Mouse (Mus musculus) layer of hippocampus, postnatal 14 days (tissue): ENCODE measurements around the gene Cpvl. TPM values are rescaled to one million over a fixed set of nuclear protein-coding genes. Genes with fewer than 3 reads are reported as not detected.
A peak's percentile ranks its signal among the peaks of the same experiment; 100 is the strongest.

ENCODE experiments used
- DNase-seq, 2 experiments: peaks; one replicate each; pipeline ENCODE4 v3.0.0; 2021 to 2022; ENCODE audit warnings: low spot score in 2 of 2, mixed read lengths in 1 of 2
- long read RNA-seq, 2 experiments: library from polyadenylated mRNA; stranded (forward); transcript quantifications; one replicate each; pipeline ENCODE4 v2.0.0; 2021
- total RNA-seq, 2 experiments: library from RNA; stranded (reverse); gene quantifications; 2 replicates each; pipeline ENCODE4 v1.2.3; 2021

Gene Cpvl
- total RNA-seq: under 1 TPM in 1 of 2 experiments, not detected in 1; 0.30 TPM
- long read RNA-seq, experiment 1: 0 reads
- long read RNA-seq, experiment 2: 0 reads

DNA sequence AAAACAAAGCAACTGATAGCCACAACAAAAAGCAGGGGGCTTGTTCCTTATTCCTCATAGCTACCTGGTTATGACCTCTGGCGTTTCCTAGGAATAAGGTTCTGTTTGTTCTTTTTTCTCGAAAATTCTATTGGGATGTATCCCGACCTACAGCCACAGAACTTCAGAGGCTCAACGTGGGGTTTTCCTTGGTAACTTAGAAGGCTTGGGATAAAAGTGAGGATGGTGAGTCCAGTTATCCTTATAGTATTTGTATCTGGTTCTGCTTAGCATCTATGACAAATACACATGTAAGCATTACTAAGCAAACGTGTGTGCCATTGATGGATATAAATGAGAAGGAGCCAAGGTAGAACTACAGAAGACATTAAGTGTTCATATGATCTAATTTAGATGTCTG is at the start of gene Cpvl:
TSS of gene Cpvl (minus strand) at position 101 of the 400 bp plus-strand sequence.
- DNase-seq: no peak

DNA sequence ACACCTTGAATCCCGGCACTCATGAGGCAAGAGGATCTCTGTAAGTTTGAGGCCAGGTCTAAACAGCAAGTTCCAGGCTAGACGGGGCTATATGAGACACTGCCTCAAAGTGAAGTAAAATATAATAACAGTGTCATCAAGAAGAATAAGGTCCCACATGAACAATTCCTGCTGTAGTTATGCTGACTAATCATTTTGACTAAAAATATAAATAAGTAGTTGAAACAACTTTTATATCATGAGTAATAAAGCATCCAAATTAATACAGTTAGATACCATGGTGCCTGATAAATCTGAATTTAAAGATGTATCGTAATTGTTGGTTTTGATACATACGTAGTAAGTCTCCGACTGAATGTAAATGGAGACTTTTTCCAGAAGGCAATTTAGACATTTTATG is 45.4 kb upstream of the Cpvl start:
- DNase-seq: no peak

DNA sequence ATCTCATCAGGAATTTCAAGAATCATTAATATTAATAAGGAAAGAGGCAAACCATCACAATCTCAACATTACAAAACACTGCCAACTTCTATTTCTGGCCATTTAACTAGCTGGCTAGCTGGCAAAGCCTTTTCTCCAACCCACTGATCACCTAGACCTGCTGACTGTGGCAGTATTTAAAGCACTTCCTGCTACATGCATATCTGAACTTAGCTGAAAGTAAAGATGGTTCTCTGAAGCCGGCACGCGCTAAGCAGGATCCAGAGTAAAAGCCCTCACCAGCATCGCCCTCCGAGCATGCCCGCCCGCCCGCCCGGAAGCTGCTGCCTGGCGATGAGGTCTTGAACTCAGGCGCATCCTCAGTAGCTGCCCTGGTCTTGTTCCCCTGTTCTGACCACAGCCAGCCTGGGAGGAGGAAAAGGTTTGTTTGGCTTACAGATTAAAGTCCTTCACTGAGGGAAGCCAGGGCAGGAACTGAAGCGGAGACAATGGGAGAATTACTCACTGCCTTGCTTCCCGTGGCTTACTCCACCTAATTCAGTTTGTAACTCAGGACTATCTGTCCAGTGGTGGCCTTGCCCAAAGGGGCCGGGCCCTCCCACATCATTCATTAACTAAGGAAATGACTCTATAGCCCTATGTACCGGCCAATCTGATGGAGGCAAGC is 42.8 kb upstream of the Cpvl start:
- no peak for DNase-seq

DNA sequence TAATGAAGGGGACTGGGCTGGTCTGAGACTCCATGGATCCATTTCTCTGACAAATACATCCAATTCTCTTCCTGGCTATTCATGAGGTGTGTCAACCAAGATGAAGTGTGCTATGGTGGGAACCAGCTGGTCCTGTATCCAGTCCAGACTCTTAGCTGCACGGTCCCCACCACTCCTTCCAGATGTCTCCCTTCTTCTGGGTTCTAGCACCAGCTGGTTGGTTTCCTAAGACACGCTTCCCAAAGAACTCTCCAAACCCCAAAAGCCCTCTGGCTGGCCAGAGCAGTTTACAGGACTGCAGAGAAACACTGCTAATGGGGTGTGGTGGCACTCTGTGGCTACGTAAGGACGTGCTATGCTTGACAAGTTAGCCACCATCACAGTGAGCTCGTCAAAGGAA is 40.4 kb upstream of the Cpvl start:
- no peak for DNase-seq

DNA sequence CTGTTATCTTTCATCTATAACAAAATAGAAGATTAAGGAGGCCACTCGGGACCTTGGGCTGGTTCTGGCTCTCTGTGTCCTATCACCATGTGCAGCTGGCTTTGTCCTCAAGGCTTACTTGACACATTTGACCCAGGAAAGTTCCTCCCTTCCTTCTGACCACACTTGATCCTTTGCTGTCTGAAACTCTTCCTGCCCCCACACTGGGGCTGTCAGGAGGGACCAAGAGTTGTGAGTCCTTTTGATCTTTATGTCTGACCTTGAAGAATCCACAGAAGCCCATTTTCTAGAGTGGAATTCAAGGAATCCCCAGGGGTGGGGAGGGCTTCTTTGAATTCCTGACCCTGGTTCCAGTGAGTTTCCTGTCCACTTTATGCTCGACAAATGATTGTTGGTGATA is 39.6 kb upstream of the Cpvl start:
- no peak for DNase-seq

DNA sequence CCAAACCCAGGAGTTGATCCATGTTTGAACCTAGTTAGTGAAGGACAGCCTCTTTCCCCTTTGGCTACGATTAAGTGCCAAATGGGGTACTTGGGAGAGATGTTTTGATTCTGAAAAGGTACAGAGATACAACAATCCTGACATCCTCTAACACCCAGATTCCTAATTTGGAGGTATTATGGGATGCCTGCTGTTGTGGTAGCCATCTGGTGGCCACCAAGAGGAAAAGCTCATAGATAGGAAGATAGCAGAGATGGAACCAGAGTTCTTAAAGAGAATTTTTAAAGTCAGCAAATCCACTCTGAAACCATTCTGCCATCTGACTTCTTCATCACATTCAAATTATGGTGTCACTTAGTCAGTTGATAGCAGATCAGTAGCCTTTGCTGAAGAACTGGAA is 33.7 kb upstream of the Cpvl start:
- DNase-seq: no peak

DNA sequence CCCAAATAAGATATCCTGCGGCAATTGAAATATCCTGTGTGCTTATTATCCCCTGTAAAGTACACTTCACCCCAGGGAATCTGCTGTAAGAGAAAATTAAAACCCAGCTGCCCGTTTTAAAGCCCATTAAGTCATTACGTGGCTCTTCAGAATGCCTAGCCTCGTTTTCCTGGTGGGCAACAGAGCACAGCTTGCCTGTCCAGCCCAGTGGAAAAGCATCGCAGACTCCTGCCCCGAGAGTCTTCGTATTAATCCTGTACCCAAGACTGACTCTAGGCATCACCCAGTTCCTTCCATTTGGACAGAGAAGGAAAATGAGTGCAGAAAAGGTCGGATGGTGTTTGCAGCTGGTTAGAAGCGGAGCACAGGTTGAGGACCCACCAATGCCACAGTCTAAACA is 31.9 kb upstream of the Cpvl start:
- no peak for DNase-seq

DNA sequence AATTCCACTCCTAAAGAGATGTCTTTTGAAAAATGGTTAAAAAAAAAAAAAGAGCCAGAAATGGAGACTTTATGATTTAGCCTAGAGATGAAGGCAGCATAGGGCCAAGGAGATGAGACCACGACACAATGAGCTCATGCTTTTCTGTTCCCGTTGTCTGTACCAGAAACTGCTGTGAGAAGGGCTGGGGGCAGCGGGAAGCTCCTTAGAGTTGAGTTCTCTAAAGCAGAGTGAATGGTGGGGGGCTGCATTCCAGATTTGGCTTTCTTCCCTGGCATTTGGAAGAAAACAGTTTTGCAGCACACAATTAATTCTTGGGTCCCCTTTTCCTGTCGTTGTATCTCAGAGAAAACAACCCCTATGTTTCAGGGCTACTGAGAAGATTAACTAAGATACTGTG is 30.8 kb upstream of the Cpvl start:
- no peak for DNase-seq

DNA sequence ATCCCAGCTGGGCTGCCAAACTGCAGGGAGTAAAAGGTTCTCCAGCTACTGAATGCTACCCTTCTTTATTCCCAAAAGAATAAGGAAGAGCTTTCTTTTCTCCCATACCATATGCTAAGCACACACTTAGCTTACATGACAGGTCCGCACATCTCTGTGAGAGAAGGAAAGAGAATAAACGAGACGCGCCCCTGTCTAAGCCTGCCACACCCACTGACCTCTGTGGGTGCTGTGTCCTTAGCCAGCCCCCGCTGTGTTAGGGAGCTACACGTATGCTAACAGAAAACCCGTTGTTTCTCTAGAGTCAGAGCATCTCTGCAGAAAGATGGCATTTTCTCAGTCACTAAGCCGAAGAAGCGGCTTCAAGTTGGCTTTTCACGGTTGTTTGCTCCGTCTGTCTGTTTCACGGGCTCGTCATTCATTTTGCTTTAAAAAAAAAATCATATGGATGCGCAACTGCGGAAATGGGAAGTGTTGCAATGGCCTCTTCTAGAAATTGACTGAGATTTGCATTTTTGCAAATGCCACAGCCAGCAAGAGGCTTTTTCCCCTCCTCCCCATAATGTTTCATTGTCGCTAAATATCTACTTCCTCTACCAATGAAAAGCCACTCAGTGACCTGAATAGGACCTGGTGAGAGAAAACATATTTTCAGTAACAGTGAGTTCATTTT is 30.1 kb upstream of the Cpvl start:
- peak; percentile 8 to 21 for DNase-seq

DNA sequence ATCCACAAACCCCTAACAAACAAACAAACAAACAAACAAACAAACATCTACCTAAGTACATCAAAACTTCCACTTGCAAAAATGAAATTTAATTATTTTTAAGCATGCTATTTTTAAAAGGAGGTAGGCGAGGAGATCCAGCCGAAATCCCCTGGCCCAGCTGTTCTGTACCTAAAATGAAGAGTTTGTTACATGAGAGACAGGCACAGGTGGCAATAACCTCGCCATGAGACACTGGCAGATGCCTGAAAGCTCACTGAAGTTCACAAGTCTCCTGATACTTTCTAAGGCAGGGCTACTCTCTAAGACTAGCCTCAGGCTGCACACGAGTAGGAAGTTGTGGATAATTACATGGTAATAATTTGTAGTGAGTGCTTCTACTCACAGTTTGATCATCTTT is 26.8 kb upstream of the Cpvl start:
- no peak for DNase-seq

DNA sequence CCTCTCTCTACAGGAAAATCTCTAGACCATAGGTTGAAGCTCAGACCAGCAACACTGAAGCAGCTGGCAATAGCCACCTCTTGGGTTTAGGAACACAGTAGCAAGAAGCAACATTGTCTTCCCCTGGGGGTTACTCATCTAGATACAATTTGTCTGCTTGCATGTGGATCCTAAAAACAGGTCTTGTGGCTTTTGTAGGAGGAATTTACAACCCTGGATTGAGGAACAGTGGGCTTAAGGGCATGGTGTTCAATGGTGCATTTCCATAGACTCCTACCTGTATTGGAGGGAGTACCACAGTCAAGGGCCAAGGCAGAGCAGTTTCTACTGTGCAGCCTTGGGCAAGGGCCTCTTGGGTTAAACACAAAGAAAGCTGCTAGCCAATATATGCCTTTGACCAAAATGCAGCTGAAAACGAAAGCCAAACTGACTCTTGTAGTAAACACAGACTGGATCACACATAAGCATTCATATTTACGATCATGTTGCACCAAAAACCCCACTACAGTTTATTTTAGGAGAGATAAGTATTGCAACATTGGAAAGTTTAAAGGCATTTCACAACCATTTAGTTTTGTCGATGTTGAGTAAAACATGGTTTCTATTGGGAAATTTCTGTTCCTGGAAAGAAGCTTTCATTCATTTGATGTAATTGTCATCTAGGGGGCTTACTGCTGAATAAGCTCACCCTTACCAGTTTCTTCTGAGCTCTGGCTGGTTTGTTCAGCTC is 17.9 kb upstream of the Cpvl start:
- no peak for DNase-seq

DNA sequence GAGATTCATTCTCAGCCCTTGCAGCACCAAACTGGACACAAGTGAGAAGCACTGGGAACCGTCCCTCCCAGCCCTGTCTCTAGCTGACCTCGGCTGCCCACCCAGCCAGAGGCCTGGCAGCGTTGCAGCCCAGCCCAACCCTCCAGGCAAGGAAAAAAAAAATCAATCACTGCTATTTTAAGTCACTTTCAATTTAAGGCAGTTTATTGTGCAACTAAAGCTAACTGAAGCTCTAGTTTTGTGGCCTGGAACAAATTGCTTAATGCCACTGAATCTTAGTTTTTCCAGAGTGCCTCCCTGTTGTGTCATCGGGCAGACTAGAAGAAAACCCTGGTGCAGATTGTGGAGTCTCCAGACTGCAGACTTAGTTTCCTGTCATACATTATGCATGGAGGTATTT is 17.0 kb upstream of the Cpvl start:
- no peak for DNase-seq

DNA sequence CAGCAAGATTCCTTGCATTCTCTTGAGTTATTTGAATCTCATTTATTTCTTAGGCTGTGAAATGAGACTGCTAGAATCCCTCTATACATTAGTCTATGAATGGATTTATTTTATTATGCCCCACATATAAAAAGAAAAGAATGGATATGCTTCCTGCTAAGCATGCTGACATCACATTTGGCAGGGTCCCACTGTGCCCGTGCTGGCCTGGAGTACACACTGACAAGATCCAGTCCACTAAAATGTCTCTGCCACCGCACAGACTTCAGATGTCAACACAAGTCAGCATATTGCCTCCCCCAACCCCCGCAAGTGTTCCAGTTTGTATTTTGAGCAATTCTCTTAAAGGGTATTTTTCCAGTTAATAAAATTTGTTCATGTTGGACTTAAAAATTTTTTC is 13.9 kb upstream of the Cpvl start:
- DNase-seq: no peak

DNA sequence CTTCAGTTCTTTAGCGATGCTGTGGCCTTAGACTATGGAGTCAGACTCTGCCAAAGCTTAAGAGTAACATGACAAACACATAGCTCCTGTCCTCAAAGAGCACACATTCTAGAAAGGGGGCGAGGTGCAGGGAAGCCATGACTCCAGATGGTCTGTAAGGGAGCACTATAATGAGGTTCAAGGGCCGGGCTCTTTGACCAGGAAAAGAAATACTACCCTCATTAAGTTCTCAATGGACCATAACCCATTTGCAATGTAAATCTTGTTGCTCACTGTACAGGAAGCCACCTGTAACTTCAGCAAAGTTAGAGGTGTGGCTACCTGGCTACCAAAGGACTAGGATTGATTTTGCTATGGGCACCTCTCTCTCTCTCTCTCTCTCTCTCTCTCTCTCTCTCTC is 8.8 kb upstream of the Cpvl start:
- DNase-seq: no peak

DNA sequence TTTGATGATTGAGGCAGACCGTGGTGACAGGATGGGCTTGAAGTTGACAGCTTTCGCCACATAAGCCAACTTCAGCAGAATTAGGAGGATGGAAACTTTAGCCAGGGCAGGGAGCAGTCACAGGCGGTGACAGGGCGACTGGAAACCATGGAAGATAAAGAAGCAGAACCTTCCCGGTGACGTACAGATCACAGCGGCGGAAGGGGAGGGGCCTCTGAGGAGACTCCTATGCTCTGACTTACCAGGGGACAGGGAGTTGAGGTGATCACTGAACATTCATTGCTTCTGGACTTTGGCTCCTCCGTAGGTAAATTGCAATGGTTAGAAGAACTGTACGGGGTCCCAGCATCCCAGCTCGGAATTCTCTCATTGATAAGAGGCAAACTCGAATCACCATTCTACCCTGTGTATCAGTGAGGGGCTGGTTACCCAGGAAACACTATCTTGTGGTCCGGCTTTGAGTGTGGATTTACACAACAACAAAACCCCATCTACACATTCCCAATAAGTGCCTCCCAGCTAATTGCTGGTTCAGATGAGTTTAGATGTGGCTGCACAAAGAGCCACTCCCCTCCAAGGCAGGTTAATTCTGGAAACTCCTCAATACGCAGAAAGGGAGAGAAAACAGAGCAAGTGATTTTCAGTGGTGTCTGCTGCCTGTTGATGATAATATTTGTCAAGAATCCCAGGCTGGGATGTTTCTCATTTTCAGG is 8.0 kb upstream of the Cpvl start:
- DNase-seq: no peak

DNA sequence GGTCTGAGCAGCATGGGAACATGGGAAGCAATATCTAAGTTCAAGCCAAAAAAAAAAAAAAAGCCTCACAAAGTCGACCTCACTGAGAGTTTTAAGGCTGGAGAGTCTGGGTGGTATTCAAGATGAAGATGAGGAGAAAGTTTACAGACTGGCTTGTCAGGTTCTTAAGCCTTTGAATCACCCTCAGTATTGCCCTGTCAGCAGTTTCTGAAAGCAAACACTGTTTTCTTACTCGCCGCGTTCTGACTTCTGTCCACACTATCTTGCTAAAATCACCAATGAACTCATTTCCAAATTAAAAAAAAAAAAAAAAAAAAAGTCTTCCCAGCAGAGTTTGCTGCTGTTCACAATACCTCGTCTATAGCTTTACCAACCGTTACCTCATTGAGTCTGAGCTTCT is 5.3 kb upstream of the Cpvl start:
- no peak for DNase-seq

DNA sequence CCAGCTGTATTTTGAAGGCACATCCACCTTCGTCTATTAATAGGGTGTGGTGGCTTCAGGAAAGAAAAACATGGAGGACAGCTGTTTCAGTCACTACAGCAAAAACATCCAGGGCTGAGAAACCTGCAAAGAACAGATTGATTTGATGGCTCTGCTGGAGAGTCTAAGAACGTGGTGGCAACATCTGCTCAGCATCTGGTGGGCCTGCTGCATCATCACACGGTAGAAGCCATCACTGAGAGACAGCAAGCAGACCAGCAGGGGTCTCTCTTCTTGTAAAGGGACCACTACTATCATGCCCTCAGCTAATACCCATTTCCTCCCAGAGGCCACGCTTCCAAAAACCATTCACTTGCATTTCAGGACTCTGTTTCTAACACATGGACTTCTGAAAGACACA is 4.1 kb upstream of the Cpvl start:
- no peak for DNase-seq

DNA sequence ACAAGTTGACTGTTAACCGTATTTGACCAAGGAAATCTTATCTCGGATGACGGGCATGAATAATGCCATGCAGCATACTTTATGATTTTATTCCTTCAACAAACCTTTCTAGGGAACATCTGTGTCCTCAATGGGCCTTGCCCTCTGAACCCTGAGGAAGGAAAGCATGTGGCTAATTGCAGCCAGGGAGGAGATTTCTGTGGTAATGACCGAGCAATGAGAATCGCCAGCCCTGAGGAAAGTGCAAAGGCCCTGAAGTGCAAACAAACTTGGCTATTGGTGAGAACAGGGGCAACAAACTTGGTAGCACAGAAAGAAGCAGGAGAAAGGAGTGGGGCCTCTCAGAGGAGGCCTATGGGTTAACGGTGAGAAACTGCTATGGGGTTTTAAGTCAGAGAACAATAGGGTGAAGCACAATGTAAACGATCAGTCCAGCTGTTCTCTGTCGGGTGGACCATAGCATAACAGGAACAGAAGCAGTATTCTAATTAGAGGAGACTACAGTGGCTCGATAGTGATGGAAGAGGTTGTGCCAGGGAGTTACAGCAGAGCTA is 3.7 kb upstream of the Cpvl start:
- DNase-seq: no peak

DNA sequence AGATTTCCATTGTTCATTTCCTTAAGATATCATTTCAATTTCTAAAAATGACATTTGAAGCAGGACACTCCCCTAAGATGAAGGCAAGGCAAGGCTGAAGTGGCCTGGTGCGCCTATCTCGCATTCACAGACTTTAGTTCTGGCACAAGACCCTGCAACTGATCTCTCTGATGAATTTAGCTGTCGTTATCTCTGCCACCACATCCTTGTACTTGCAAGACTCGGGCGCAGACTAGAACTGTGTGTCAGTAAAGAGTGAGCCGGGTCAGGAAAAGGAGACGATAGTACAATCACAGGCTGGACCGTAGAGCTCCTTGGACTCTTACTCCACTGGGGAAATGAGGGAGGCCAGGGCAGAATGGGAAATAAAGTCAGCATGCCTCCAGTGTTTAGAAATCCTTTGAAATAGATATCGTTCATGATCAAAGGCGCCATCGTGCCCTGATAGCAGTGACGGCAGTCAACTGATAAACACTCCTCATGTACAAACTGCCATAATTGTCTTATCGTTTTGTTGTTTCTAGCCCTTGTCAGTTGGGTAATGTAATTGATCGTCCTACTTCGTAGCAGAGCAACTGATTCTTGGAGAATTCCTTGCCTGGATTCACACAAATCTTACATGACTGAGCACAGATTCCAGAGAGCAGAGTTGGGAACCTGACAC is 2.5 kb upstream of the Cpvl start:
- DNase-seq: no peak

DNA sequence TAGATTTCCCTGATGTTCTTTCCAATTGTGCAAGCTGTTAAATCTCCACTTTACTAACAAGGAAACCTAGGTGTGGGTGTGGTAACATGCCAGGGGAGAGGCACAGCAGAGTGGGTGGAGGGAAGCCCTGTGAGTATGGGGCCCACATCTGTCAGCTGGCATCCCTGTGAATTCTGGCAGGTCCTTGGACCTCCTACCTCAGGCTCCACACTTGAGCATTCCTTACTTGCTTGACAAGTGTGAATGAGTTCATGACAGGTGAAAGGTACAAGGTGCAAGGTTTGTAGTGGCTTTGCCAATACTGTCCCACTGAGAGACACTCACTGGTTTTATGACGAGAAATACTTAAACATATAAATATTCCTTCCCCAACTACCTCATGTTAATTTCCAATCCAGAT is 4.4 kb downstream of the Cpvl start:
- DNase-seq: no peak

DNA sequence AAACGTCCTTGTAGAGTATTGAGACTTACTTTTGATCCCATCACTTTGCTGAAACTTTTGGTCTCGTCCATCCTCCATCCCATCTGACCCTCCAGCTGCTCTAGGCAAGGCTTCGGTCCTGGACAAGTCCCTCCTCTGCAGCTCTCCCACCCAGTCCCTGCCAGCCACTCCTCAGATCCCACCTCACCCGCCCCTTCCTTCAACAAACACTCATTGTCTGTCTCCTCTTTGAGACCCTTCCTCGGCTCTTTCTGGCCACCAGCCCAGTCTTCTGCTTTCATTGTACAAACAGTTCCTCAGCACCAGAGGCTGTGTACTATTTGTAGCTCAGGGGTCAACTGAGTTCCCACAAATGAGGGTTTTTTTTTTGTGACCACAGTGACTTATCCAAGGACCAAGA is 5.0 kb downstream of the Cpvl start:
- DNase-seq: peak in 1 of 2 experiments; percentile 59
